Mouse (Mus musculus): ENCODE results near the gene Slc17a2. TPM values are rescaled to one million over a fixed set of nuclear protein-coding genes. Genes with fewer than 3 reads are reported as not detected.

Gene Slc17a2
- total and polyA plus RNA-seq, 2 experiments from 2014 or later = 0.10 TPM; not detected in 1

DNA sequence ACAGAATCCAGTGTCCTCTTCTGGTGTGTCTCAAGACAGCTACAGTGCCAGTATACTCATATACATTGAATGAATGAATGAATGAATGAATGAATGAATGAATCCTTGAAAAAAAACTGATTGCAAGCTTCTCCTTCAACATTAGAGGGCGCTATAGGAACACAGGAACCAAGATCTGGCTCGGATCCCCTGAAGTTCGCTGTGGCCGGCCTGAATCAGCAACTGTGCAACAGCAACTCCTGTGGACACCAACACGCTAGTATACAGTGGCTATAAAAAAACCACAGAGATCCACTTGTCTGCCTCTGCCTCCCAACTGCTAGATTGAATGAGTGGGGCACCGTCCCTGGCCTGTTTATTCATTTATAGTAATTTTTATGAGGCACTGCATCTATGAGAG, 26.3 kb downstream of the Slc17a2 start:
- WGBS = 11% methylated on average over 6 of the region's 6 CpGs
- H3K36me3 ChIP-seq (ENCODE audit: insufficient read depth, low read length) = no peaks in the 10 kb centered on the region
- H3K4me2 ChIP-seq (ENCODE audit: low read depth, low read length) = no peak overlapping the region
- ATAC-seq (peak; percentile 70), DNase-seq (ENCODE audit: low spot score) (peak; percentile 86)
- H3K4me1 ChIP-seq (ENCODE audit: insufficient read depth, low read length) = no peaks in the 10 kb centered on the region
- H3K9ac ChIP-seq (replicated peaks; ENCODE audit: low read length) = no peak overlapping the region
- peak; percentile 79 for TF ChIP-seq CTCF (IDR thresholded peaks at IDR 0.05; ENCODE audit: low read depth)
- no peaks in the 10 kb centered on the region for H3K9me3 ChIP-seq (ENCODE audit: low read length)
- H3K27ac ChIP-seq = no peak overlapping the region
- H3K4me3 ChIP-seq (ENCODE audit: low read length) = no peak overlapping the region
- no peaks in the 10 kb centered on the region for H3K27me3 ChIP-seq (ENCODE audit: insufficient read depth, low read length)

DNA sequence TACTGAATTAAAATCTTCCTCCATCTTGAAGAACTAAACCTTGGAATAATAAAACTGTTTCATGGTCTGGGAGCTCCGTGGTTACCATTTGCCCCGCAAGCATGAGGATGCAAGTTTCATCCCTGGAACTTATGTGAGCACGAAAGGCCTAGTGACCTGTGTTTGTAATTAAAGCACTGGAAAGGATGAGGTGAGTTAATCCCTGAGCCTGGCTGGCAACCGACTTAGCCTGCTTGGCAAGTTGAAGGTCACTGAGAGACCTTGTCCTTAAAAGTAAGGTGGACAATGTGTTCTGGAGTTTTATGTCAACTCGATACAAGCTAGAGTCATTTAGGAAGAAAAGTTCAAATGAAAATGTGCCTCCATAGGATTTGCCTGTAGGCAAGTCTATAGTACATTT, 28.0 kb downstream of the Slc17a2 start:
- no peaks in the 10 kb centered on the region for H3K27me3 ChIP-seq (ENCODE audit: insufficient read depth, low read length)
- DNase-seq (ENCODE audit: low spot score) (no peak), ATAC-seq (no peak)
- 91% methylated on average over 5 of the region's 5 CpGs for WGBS
- H3K9ac ChIP-seq (replicated peaks; ENCODE audit: low read length) = no peak overlapping the region
- no peak overlapping the region for H3K27ac ChIP-seq
- H3K4me3 ChIP-seq (ENCODE audit: low read length) = no peak overlapping the region
- H3K9me3 ChIP-seq (ENCODE audit: low read length) = no peaks in the 10 kb centered on the region
- no peaks in the 10 kb centered on the region for H3K36me3 ChIP-seq (ENCODE audit: insufficient read depth, low read length)
- TF ChIP-seq CTCF (IDR thresholded peaks at IDR 0.05; ENCODE audit: low read depth) = no peak
- H3K4me2 ChIP-seq (ENCODE audit: low read depth, low read length) = no peak overlapping the region
- H3K4me1 ChIP-seq (ENCODE audit: insufficient read depth, low read length) = no peaks in the 10 kb centered on the region

DNA sequence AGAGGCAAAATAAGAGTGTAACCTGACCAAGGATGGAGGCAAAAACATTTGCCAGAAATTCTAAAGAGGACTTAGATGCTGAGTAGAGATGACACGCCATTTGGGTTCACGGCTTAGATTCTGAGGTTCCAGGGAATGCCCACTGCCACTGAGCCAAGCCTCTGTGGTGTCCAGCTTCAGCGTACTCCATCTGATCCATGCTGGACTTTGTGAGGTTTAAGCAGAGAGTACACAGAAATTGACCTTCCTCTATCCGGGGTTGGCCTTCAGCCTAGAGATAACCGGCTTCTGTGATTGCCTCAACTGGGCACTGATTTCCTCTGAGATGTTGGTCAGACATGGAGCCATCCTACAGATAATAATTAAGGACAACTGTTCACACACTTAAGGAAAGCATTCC, 29.8 kb downstream of the Slc17a2 start:
- no peak for DNase-seq (ENCODE audit: low spot score)
- TF ChIP-seq CTCF (IDR thresholded peaks at IDR 0.05; ENCODE audit: low read depth) = no peak
- H3K27me3 ChIP-seq (ENCODE audit: insufficient read depth, low read length) = no peaks in the 10 kb centered on the region
- no peak overlapping the region for H3K4me3 ChIP-seq (ENCODE audit: low read length)
- H3K4me1 ChIP-seq (ENCODE audit: insufficient read depth, low read length) = no peaks in the 10 kb centered on the region
- no peaks in the 10 kb centered on the region for H3K9me3 ChIP-seq (ENCODE audit: low read length)
- H3K9ac ChIP-seq (replicated peaks; ENCODE audit: low read length) = no peak overlapping the region
- ATAC-seq = no peak
- H3K27ac ChIP-seq = no peak overlapping the region
- WGBS = 96% methylated on average over 5 of the region's 5 CpGs
- H3K4me2 ChIP-seq (ENCODE audit: low read depth, low read length) = no peak overlapping the region
- H3K36me3 ChIP-seq (ENCODE audit: insufficient read depth, low read length) = no peaks in the 10 kb centered on the region

DNA sequence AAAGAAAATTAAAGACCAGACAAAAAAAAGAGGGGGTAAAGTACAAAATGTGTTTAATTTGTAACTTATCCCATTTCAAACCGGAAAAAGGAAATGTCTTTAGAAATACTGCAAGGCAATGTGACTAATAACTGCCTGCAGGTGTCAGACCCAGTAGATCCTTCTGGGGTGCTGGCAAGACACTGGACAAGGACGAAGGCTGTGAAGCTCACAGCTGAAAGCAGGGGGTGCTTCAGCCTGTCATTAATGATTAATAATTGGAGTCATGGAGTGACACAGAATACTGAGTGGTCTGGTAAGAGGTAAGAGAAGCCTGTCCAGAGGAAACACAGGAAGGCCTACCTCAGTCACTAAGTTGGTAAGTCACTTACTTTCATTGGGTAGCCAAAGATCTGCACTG, 32.5 kb downstream of the Slc17a2 start, which contains the start of gene Slc17a3:
TSS of gene Slc17a3 (plus strand) at position 127 of the 400 bp plus-strand sequence.
- Histone ChIP-seq H3K9me3 (ENCODE audit: low read length) (no peaks in the 10 kb centered on the region), H3K36me3 (ENCODE audit: insufficient read depth, low read length) (no peaks in the 10 kb centered on the region), H3K9ac (replicated peaks; ENCODE audit: low read length) (no peak within 1 kb of the TSS), H3K4me1 (ENCODE audit: insufficient read depth, low read length) (no peaks in the 10 kb centered on the region), H3K4me2 (ENCODE audit: low read depth, low read length) (no peak within 1 kb of the TSS), H3K27ac (no peak within 1 kb of the TSS), H3K27me3 (ENCODE audit: insufficient read depth, low read length) (no peaks in the 10 kb centered on the region), H3K4me3 (ENCODE audit: low read length) (no peak within 1 kb of the TSS)
- ATAC-seq (no peak), DNase-seq (ENCODE audit: low spot score) (no peak)
- WGBS = 75% methylated on average over 2 of the region's 2 CpGs
- TF ChIP-seq CTCF (IDR thresholded peaks at IDR 0.05; ENCODE audit: low read depth) = no peak

DNA sequence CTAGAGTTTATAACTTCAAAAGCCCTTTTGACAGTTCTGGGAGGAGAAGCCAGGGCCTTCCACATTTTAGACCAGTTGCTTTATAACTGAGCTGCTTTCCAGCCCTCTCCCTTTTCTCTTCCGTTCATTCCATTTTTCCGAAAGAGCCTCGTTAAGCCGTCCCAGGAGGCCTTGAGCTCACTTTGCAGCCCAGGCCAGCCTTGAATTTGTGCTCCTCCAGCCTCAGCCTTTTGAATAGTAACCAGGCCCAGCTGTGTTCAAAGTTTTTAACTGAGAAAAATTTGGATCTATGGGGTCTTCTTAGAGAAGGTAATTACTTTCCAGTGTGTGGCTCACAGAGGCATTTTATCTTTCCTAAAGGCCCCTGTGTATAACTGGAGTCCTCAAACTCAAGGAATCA, 39.1 kb downstream of the Slc17a2 start:
- Histone ChIP-seq H3K27ac (no peak overlapping the region), H3K9ac (replicated peaks; ENCODE audit: low read length) (no peak overlapping the region), H3K4me2 (ENCODE audit: low read depth, low read length) (no peak overlapping the region), H3K4me3 (ENCODE audit: low read length) (no peak overlapping the region), H3K27me3 (ENCODE audit: insufficient read depth, low read length) (no peaks in the 10 kb centered on the region), H3K9me3 (ENCODE audit: low read length) (no peaks in the 10 kb centered on the region), H3K4me1 (ENCODE audit: insufficient read depth, low read length) (no peaks in the 10 kb centered on the region), H3K36me3 (ENCODE audit: insufficient read depth, low read length) (no peaks in the 10 kb centered on the region)
- WGBS = 68% methylated on average over 4 of the region's 4 CpGs
- no peak for TF ChIP-seq CTCF (IDR thresholded peaks at IDR 0.05; ENCODE audit: low read depth)
- no peak for DNase-seq (ENCODE audit: low spot score)
- no peak for ATAC-seq

DNA sequence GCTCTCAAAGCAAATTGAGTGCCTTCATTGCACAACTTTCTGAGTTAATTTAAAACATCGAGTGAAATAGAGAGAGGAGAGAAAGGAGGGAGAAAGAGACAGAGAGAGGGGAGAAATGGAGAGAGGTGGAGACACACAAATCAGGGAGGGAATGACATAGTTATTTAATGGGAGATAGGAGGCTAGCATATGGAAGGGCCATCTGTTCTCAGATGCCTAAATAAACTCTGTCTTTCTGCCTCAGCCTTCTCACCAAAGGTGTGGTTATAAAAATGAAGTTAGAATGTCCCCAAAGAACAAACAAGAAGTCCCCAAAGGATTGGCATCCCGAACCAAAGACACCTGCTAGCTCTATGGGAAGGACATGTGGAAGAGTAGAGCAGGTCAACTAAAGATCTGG, 42.5 kb downstream of the Slc17a2 start:
- H3K4me1 ChIP-seq (ENCODE audit: insufficient read depth, low read length) = no peaks in the 10 kb centered on the region
- DNase-seq (ENCODE audit: low spot score) (no peak), ATAC-seq (no peak)
- H3K36me3 ChIP-seq (ENCODE audit: insufficient read depth, low read length) = no peaks in the 10 kb centered on the region
- no peak overlapping the region for H3K9ac ChIP-seq (replicated peaks; ENCODE audit: low read length)
- no peak overlapping the region for H3K27ac ChIP-seq
- no peak for TF ChIP-seq CTCF (IDR thresholded peaks at IDR 0.05; ENCODE audit: low read depth)
- H3K4me2 ChIP-seq (ENCODE audit: low read depth, low read length) = no peak overlapping the region
- 86% methylated on average over 2 of the region's 2 CpGs for WGBS
- H3K9me3 ChIP-seq (ENCODE audit: low read length) = no peaks in the 10 kb centered on the region
- H3K27me3 ChIP-seq (ENCODE audit: insufficient read depth, low read length) = no peaks in the 10 kb centered on the region
- no peak overlapping the region for H3K4me3 ChIP-seq (ENCODE audit: low read length)

DNA sequence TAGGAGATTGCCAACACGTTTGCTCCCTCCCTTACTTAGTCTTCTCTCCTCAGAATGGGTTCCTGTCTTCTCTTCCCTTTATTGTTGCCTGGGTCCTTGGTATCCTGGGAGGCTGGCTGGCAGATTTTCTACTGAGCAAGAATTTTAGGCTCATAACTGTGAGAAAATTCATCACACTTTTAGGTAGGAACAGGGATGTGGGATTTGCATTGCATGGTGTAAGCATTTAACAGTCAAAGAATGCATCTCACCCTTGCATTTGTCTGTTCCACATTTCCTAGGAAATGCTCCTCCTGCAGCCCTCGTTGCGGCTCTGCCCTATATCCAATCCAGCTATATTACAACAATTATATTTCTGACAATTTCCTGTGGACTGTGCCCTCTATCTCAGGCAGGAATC, 49.6 kb downstream of the Slc17a2 start:
- no peaks in the 10 kb centered on the region for H3K4me1 ChIP-seq (ENCODE audit: insufficient read depth, low read length)
- no peaks in the 10 kb centered on the region for H3K27me3 ChIP-seq (ENCODE audit: insufficient read depth, low read length)
- no peak overlapping the region for H3K27ac ChIP-seq
- H3K4me3 ChIP-seq (ENCODE audit: low read length) = no peak overlapping the region
- no peaks in the 10 kb centered on the region for H3K36me3 ChIP-seq (ENCODE audit: insufficient read depth, low read length)
- no peak for TF ChIP-seq CTCF (IDR thresholded peaks at IDR 0.05; ENCODE audit: low read depth)
- WGBS = 54% methylated on average over 3 of the region's 3 CpGs
- DNase-seq (ENCODE audit: low spot score) (no peak), ATAC-seq (no peak)
- H3K9me3 ChIP-seq (ENCODE audit: low read length) = no peaks in the 10 kb centered on the region
- H3K9ac ChIP-seq (replicated peaks; ENCODE audit: low read length) = no peak overlapping the region
- no peak overlapping the region for H3K4me2 ChIP-seq (ENCODE audit: low read depth, low read length)
